Mouse (Mus musculus) megakaryocyte-erythroid progenitor cell, adult 5-6 weeks (primary cell): ENCODE measurements around the gene Def6. TPM values are rescaled to one million over a fixed set of nuclear protein-coding genes. Genes with fewer than 3 reads are reported as not detected.

Experiments
- ATAC-seq: replicated peaks from 2 replicates; pipeline ENCODE4 v1.8.0; 2016; ENCODE audit warnings: mild to moderate bottlenecking, inconsistent platforms; ENCODE audit not compliant: severe bottlenecking, poor library complexity, low FRiP score, low TSS enrichment
- total RNA-seq, 2 experiments: library from RNA; stranded (forward) in 1 of 2; stranded (reverse) in 1 of 2; fragments of 200-1000, 215-1000 nt in 1 of 2; fragments of >200 nt in 1 of 2; fragmentation: Nextera tagmentation in 1 of 2; gene quantifications; 2 replicates each; pipeline ENCODE4 v1.2.3; 2014 to 2017

The Def6 gene
- total RNA-seq, 2 experiments from 2014 or later = 24.5 to 41.1 TPM

- no peak for ATAC-seq
Observed at GRCm38 (mm10) chr17:28261795-28262194, 54.2 kb downstream of the Def6 start.

GRCm38 (mm10) chr17:28263181-28263894 is 55.8 kb downstream of the Def6 start:
- no peak for ATAC-seq

GRCm38 (mm10) chr17:28267251-28267650 is 59.7 kb downstream of the Def6 start:
- ATAC-seq = no peak

- no peak for ATAC-seq
Observed at GRCm38 (mm10) chr17:28270165-28270564, 62.6 kb downstream of the Def6 start.

GRCm38 (mm10) chr17:28271537-28272266 is 64.1 kb downstream of the Def6 start:
- no peak for ATAC-seq

- no peak for ATAC-seq
Observed at GRCm38 (mm10) chr17:28272281-28272680, 64.7 kb downstream of the Def6 start.

- ATAC-seq = no peak
Observed at GRCm38 (mm10) chr17:28272837-28273236, 65.3 kb downstream of the Def6 start.

- no peak for ATAC-seq
Observed at GRCm38 (mm10) chr17:28274739-28275138, 67.2 kb downstream of the Def6 start.

GRCm38 (mm10) chr17:28277226-28277625 is 69.6 kb downstream of the Def6 start:
- ATAC-seq = no peak

GRCm38 (mm10) chr17:28277721-28278120 is 70.1 kb downstream of the Def6 start:
- ATAC-seq = no peak

GRCm38 (mm10) chr17:28278156-28278555 is 70.6 kb downstream of the Def6 start:
- peak; percentile 73 for ATAC-seq

Other genes with a start within 250 kb of the Def6 start
- gene Tcp11, start 127.1 kb upstream of the Def6 start, total RNA-seq (2014; fragmentation: Nextera tagmentation) = 2.2 TPM in 1 of 2 replicates, not detected in the other
- 0.09 and 0.50 TPM in 2 replicates for gene Tcp11, start 127.1 kb upstream of the Def6 start, total RNA-seq (2017)
- gene Scube3, start 65.6 kb upstream of the Def6 start, total RNA-seq (2014; fragmentation: Nextera tagmentation) = not detected in 2 replicates
- 0.15 TPM in 1 of 2 replicates, not detected in the other for gene Scube3, start 65.6 kb upstream of the Def6 start, total RNA-seq (2017)
- gene Zfp523, start 30.6 kb upstream of the Def6 start, total RNA-seq (2014; fragmentation: Nextera tagmentation) = 17.5 and 27.0 TPM in 2 replicates
- gene Zfp523, start 30.6 kb upstream of the Def6 start, total RNA-seq (2017) = 8.7 and 13.3 TPM in 2 replicates
- gene Ppard, start 24.9 kb downstream of the Def6 start, total RNA-seq (2014; fragmentation: Nextera tagmentation) = 7.6 and 9.7 TPM in 2 replicates
- 1.7 and 2.0 TPM in 2 replicates for gene Ppard, start 24.9 kb downstream of the Def6 start, total RNA-seq (2017)
- gene Fance, start 105.7 kb downstream of the Def6 start, total RNA-seq (2014; fragmentation: Nextera tagmentation) = 47.6 and 82.8 TPM in 2 replicates
- gene Fance, start 105.7 kb downstream of the Def6 start, total RNA-seq (2017) = 21.0 and 56.9 TPM in 2 replicates
- 3,438 and 3,746 TPM in 2 replicates for gene Rpl10a, start 120.7 kb downstream of the Def6 start, total RNA-seq (2014; fragmentation: Nextera tagmentation)
- 861 and 1,170 TPM in 2 replicates for gene Rpl10a, start 120.7 kb downstream of the Def6 start, total RNA-seq (2017)
- 0.20 and 0.37 TPM in 2 replicates for gene Tead3, start 143.0 kb downstream of the Def6 start, total RNA-seq (2014; fragmentation: Nextera tagmentation)
- gene Tead3, start 143.0 kb downstream of the Def6 start, total RNA-seq (2017) = 0.30 TPM in 1 of 2 replicates, not detected in the other
- not detected in 2 replicates for gene Tulp1, start 157.4 kb downstream of the Def6 start, total RNA-seq (2014; fragmentation: Nextera tagmentation)
- 0.99 TPM in 1 of 2 replicates, not detected in the other for gene Tulp1, start 157.4 kb downstream of the Def6 start, total RNA-seq (2017)